Mouse (Mus musculus) forelimb bud, embryonic 11.5 days (tissue): ENCODE measurements around the gene Abcg4.
"Not testable (repeated sequence)": the region's sequence is repeated elsewhere in the genome, so short reads cannot be mapped to it uniquely, and the experiment has no call there.

Experiments
- DNase-seq: peaks from one replicate; pipeline ENCODE4 v3.0.0-alpha.2; 2012; ENCODE audit warnings: low read depth, low spot score

Abcg4 gene

GRCm38 (mm10) chr9:44319887-44320798, 31.7 kb upstream of the Abcg4 start, which contains the start of gene C2cd2l:
C2cd2l (minus strand) TSS chr9:44320285.
- peak; percentile 95 for DNase-seq

DNA sequence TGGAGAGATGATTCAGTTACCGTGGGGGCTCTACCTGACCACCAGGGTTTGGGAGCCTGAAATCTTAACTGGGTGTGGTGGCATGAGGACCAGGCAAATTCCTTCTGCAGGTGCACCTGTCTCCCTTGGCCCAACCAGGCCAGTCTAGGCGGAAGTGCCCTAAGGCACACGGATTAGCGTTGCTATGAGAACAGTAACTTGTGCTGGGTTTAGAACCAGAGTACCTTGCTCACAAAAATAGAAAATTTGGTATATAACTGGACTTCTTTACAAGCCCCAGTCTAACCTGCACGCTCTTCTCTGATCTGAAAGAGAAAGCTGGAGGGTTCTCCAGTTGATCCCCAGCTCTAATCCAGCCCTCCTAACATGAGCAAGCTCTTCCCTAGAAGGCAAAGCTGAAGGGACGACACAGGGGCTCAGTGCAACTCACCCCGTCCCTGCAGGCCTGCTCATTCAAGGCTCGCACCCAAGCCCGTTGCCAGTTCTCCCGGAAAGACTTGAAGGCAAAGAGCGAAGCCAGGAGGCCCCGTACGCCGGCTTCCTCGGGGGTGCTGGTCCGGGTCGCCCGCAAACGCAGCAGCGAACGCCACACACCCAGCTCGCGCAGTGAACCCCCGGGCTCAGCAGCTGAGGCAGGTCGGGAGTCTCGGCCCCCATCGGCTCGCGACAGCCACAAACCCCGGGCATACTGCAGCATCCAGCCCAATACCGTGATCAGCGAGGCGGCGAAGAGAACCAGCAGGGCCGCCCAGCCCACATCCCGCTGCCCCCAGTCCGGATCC, 30.9 kb upstream of the Abcg4 start:
- DNase-seq, result no peak

DNA sequence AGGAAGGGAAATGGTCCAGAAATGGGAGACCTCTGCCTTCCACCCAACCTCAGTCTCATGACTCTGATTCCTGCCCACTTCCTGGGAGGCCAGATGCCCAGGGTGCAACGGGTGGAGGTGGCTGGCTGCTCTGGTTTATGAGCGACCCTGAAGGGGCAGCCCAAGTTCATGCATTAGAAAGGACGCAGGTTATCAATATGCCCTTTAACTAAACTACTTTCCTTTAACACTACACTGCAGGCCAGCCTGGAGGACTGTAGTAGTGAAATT, 30.3 kb upstream of the Abcg4 start:
- DNase-seq, result no peak

DNA sequence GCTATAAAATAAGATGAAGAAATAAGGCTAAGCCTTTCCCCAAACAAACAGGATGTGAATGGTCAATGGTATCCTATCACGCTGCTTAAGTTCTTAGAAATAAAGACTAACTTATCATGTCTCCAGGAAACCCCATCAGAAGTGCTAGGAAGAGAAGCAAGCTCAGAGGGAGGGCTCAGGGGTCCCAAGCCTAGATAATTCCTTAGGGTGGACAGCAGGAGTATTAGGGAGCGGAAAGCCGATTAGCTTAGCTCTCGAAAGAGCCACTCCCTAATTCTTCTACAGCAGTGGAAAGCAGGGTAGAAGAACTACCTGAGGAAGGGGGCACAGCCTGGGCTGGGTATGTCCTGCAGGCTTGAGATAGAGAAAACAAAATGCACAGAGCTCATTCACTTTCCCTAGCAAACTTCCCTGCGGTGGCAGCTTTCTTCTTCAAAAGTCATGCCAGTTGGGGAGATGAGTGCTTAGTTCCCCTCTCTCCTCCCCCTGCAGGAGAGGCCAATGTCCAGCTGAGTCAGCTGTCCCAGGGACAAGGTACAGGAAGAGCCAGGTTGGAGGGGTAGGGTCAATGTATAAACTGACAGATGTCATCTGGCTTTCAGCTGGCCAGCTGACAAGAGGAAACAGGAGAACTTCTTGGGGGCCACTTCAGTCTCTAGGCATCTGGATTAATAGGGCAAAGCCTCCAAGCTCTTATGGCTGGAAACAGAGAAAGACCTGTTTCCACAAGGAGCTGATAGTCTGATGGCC, 29.8 kb upstream of the Abcg4 start:
- DNase-seq, result no peak

GRCm38 (mm10) chr9:44317452-44317851, 29.0 kb upstream of the Abcg4 start:
- no peak for DNase-seq

DNA sequence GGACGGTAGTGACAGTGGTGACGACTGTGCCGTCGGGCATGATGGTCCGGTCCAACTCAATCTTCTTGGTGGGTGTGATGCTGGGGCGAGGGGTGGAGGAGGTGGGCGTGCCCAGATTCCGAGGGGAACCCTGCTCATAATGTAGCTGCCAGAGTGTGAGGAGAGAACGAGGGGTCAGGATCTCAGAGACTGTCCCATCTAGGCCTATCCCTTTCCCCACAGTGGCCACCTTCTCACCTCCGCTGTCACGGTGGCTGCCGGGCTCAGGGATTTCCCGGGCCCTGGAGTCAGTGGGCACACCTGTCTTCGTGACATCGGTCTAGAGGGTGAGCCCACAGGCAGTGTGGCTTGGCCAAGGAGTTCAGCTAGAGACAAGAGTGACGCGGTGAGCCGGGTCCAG, 26.5 kb upstream of the Abcg4 start:
- DNase-seq, result no peak

- no peak for DNase-seq
Measured at GRCm38 (mm10) chr9:44314257-44314547, 25.8 kb upstream of the Abcg4 start.

GRCm38 (mm10) chr9:44313476-44314256, 25.3 kb upstream of the Abcg4 start:
- no peak for DNase-seq

- no peak for DNase-seq
Measured at GRCm38 (mm10) chr9:44311136-44312134, 23.0 kb upstream of the Abcg4 start.

GRCm38 (mm10) chr9:44310750-44311135, 22.3 kb upstream of the Abcg4 start:
- no peak for DNase-seq

DNA sequence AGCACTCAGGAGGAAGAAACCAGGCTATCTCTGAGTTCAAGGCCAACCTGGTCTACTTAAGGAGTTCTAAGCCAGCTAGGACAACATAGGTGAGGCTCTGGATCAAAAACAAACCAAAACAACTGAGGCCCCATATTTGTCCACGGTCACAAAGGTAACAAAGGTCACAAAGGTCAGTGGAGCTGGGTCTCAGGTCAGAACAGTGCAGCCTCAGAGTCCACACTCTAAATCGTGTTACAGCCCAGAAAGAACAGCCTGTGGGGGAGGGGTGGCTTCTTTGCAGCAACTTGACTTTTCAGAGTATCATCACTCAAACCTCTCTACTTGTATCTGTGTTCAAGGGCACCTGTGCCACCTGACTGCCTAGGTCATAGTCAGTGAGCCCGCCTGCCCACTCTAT, 21.3 kb upstream of the Abcg4 start:
- no peak for DNase-seq

GRCm38 (mm10) chr9:44307248-44307647, 18.8 kb upstream of the Abcg4 start:
- DNase-seq, result no peak

DNA sequence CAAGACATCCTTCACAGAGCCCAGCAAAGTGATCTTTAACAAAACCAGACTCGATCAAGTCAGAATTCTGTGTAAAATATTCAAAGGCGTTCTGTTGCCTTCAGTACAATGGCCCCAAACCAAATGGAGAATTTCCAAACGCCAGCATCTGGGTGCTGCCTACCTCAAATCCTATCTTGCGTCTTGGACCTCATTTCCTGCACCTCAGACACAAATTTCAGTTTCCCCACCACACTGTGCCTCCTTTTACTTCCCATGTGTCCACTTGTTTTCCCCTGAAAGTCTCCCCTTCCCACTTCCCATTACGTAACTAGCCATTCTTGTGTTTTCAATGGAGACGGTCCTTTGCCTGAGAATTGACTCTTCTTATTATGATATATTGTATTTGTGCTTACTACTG, 18.1 kb upstream of the Abcg4 start:
- no peak for DNase-seq

DNA sequence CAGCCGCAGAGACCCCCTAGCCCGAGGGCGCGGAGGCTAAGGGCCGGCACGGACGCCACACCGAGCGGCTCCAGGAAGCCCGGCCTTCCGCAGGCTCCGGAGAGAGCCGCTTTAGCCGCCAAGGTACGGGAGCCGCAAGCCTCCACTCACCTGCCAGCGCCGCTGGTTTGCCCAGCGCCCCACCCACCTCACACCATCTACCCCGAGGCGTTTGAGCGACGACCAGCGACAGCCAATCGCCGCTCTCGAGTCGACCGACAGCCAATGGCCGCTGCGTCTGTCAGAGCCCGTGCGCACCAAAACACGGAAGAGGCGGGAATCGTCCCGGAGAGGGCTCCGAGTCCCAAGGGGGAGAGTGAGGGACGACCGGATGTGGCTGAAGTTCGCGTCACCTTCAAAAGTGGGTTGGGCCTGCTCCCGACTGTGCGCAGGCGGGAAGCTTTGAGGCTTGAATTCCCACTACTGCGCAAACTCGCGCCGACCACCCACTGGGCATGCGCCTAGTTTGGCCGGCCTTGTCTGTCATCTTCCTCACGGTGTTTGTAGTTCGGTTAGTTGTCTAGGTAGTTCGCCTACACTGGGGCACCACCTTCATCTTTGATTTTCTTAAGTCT, 17.2 kb upstream of the Abcg4 start, which contains the start of gene Hinfp:
Gene Hinfp, minus strand, starts transcription at position 206 of the 614 bp plus-strand sequence.
- DNase-seq, result peak; percentile 99

GRCm38 (mm10) chr9:44300001-44300400, 11.6 kb upstream of the Abcg4 start:
- DNase-seq, result not testable (repeated sequence)

GRCm38 (mm10) chr9:44292490-44292889, 4.1 kb upstream of the Abcg4 start:
- no peak for DNase-seq

DNA sequence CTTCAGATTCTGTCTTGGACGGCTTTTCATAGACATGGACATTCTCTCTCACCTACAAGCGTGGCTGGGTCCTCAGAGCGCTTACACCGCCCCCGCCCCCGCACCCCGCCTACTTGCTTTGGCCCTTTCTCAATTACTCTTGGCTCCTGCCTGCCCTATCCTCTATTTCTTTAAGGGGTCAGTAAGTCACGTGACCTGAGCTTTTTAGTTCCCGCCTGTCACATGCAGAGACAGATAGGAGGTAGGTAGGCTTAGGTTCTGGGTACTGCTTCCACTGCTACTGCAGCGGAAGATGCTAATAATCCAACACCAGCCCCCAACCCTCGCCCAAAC, 510 bp upstream of the Abcg4 start:
- DNase-seq, result no peak

DNA sequence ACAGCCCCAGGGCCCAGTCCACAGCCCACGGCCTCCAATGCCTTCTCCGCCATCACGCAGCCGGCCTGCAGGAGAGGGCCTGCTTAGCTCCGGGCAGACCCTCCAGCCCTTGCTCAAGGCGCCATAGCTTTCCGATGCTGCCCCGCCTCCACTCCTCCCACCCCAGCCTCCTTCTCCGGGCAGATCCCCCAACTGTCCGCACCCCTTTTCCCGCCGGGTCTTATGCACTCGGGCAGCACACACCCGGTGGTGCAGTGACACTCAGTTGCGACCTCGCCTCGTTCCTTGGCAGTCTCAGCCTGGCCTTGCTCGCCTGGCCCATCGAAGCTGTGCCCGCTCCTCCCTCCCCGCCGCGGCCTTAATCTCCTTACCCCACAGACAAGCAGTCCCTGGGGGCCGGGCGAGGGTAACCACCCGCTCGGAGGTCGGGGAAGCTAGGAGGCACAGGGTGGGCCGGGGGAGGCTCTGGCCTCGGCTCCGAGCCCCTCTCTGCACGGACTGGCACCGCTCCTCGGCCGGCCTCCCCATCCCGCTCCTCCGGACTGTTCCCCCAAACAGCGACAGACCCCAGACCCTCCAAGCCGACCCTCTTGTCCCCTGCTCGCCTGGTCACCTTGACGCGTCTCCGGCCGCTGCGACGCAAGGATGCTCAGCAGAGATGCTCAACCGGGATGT, 877 bp downstream of the Abcg4 start:
- DNase-seq, result no peak

GRCm38 (mm10) chr9:44287003-44287400, 1.4 kb downstream of the Abcg4 start:
- DNase-seq, result no peak
